Mouse (Mus musculus) hindbrain, embryonic 10.5 days (tissue): ENCODE results near the gene Sf3a2. TPM values are rescaled to one million over a fixed set of nuclear protein-coding genes. Genes with fewer than 3 reads are reported as not detected.

Source experiments
- DNase-seq: peaks from one replicate; pipeline ENCODE4 v3.0.0-alpha.2; 2017; ENCODE audit warnings: low spot score
- H3K27ac ChIP-seq: fragments of 300-500 bp; sonication (generic); 2 replicates; pipeline ENCODE4 v1.5.1; 2016; ENCODE audit warnings: mild to moderate bottlenecking, moderate library complexity
- H3K27me3 ChIP-seq: fragments of 300-500 bp; sonication (generic); 2 replicates; pipeline ENCODE4 v1.6.1; 2016; ENCODE audit warnings: mild to moderate bottlenecking; ENCODE audit not compliant: poor library complexity, insufficient read depth, severe bottlenecking
- H3K36me3 ChIP-seq: fragments of 300-500 bp; sonication (generic); 2 replicates; pipeline ENCODE4 v1.6.1; 2016; ENCODE audit warnings: mild to moderate bottlenecking, moderate library complexity
- H3K4me1 ChIP-seq: fragments of 300-500 bp; sonication (generic); replicated peaks from 2 replicates; pipeline ENCODE4 v1.6.1; 2016; ENCODE audit warnings: mild to moderate bottlenecking
- H3K4me3 ChIP-seq: fragments of 300-500 bp; sonication (generic); 2 replicates; pipeline ENCODE4 v1.5.1; 2016; ENCODE audit warnings: mild to moderate bottlenecking, moderate library complexity
- H3K9me3 ChIP-seq: fragments of 300-500 bp; sonication (generic); 2 replicates; pipeline ENCODE4 v1.6.1; 2016; ENCODE audit warnings: mild to moderate bottlenecking, moderate library complexity
- WGBS: fragments of 180-500 bp; shearing (Covaris S2); methylation state at CpG from one replicate; pipeline ENCODE4 v1.1.7; 2016; 5-methylcytosine and 5-hydroxymethylcytosine counted together
- polyA plus RNA-seq: library from polyadenylated mRNA; unstranded; fragments of >200 nt; fragmentation: Nextera tagmentation; extraction: Ambion mirVana; gene quantifications from 2 replicates; pipeline ENCODE4 v1.2.1, GENCODE M21; 2016

The Sf3a2 gene
- 109 and 119 TPM in 2 replicates for polyA plus RNA-seq

GRCm38 (mm10) chr10:80798150-80799006 lies at the start of gene Sf3a2, which contains the start of gene Plekhj1:
TSS of gene Sf3a2 (plus strand) at chr10:80798198.
TSS of gene Plekhj1 (minus strand) at chr10:80798626.
- Histone ChIP-seq H3K27ac (peak within 1 kb of the TSS; percentile 97), H3K4me1 (peaks cover 51% of the 10 kb centered on the region), H3K27me3 (no peaks in the 10 kb centered on the region), H3K9me3 (no peaks in the 10 kb centered on the region), H3K36me3 (peaks cover 71% of the 10 kb centered on the region), H3K4me3 (peak within 1 kb of the TSS; percentile 95)
- peak; percentile 95 for DNase-seq
- WGBS = under 1% methylated on average over 104 of the region's 104 CpGs

- 7% methylated on average over 6 of the region's 6 CpGs for WGBS
- H3K9me3 ChIP-seq = no peaks in the 10 kb centered on the region
- no peaks in the 10 kb centered on the region for H3K27me3 ChIP-seq
- peaks cover 21% of the 10 kb centered on the region for H3K4me1 ChIP-seq
- no peaks in the 10 kb centered on the region for H3K36me3 ChIP-seq
- H3K27ac ChIP-seq = no peak overlapping the region
- DNase-seq = peak; percentile 58
- no peak overlapping the region for H3K4me3 ChIP-seq
These were observed 49.4 kb upstream of the Sf3a2 start for GRCm38 (mm10) chr10:80748609-80749008.

DNA sequence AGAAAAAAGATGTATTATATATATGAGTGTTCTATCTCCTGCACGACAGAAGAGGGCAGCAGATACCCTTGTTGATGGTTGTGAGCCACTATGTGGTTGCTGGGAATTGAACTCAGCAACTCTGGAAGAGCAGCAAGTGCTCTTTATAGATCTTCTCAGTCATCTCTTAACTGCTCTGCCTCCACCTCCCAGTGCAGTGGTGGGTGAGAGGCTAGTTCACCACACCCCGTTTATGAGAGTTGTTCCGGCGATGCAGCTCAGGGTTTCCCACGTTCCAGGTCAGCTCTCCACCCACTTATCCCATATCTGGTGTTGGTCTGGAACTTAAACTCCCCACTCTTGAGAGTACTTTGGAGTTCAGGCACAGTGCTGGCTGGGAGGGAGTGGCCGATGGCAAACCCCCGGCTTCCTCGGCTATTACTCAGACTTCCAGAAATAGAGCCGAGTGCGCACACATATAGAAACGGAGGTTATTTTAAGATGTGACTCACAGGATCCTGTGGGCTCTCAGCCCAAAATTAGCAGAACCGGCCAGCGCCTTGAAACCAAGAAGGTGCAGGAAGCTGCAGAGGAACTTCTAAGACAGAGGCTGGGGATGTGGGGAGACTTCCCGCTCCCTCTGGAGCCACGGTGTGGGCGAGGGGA lies 46.7 kb upstream of the Sf3a2 start:
- H3K9me3 ChIP-seq = no peaks in the 10 kb centered on the region
- 14% methylated on average over 16 of the region's 16 CpGs for WGBS
- peak overlapping the region; percentile 41 for H3K4me3 ChIP-seq
- DNase-seq = no peak
- peaks cover 29% of the 10 kb centered on the region for H3K4me1 ChIP-seq
- H3K36me3 ChIP-seq = no peaks in the 10 kb centered on the region
- H3K27ac ChIP-seq = peak overlapping the region; percentile 23; the same call in 1 of the 2 replicates
- no peaks in the 10 kb centered on the region for H3K27me3 ChIP-seq

GRCm38 (mm10) chr10:80752079-80752625 lies 45.8 kb upstream of the Sf3a2 start:
- peaks cover 37% of the 10 kb centered on the region for H3K4me1 ChIP-seq
- no peaks in the 10 kb centered on the region for H3K36me3 ChIP-seq
- 7% methylated on average over 6 of the region's 6 CpGs for WGBS
- peak; percentile 88 for DNase-seq
- H3K9me3 ChIP-seq = no peaks in the 10 kb centered on the region
- H3K27me3 ChIP-seq = no peaks in the 10 kb centered on the region
- H3K4me3 ChIP-seq = peak overlapping the region; percentile 41
- 0 out of 2 replicates have a peak overlapping the region, but pooled peaks have one; percentile 23 for H3K27ac ChIP-seq

GRCm38 (mm10) chr10:80754594-80755290 lies 43.3 kb upstream of the Sf3a2 start, which contains the start of gene Dot1l:
TSS of gene Dot1l (plus strand) at chr10:80755206.
- DNase-seq = peak; percentile 98
- peak within 1 kb of the TSS; percentile 97 for H3K27ac ChIP-seq
- no peaks in the 10 kb centered on the region for H3K36me3 ChIP-seq
- peaks cover 62% of the 10 kb centered on the region for H3K4me1 ChIP-seq
- no peaks in the 10 kb centered on the region for H3K9me3 ChIP-seq
- H3K4me3 ChIP-seq = peak within 1 kb of the TSS; percentile 91
- no peaks in the 10 kb centered on the region for H3K27me3 ChIP-seq
- 1% methylated on average over 57 of the region's 57 CpGs for WGBS

DNA sequence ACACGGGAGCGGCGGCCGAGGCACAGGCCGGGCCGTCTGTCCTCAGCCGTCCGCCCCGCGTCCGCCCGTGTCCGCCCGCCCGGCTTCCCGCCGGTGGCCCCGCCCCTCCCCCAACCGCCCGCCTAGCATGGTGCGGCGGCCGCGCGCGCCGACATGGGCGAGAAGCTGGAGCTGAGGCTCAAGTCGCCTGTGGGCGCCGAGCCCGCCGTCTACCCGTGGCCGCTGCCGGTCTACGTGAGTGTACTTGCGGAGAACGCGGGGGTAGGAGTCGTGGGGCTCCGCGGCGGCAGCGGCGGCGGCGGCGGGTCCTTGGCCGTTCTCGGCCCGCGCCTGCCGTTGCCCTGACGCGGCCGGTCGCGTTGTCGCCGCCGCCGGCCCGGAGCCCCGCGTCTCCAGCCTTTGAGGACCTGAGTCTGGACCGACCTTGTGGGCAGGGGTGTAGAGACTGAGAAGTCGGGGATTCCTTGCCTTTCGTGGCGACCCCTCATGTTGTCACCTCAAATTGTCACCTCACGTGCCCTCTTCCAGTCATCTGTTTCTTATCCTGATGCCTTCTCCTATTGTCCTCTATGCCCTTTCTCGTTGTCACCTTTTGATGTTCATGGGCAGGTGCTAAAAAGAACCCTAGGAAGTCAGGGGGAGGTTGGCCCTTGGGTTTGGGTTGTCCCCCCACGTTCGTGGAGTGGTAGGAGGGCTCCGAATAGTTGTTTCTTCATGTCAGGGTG lies 42.5 kb upstream of the Sf3a2 start:
- H3K4me1 ChIP-seq = peaks cover 68% of the 10 kb centered on the region
- peak overlapping the region; percentile 97 for H3K27ac ChIP-seq
- H3K36me3 ChIP-seq = no peaks in the 10 kb centered on the region
- peak overlapping the region; percentile 91 for H3K4me3 ChIP-seq
- DNase-seq = no peak
- under 1% methylated on average over 74 of the region's 75 CpGs for WGBS
- H3K9me3 ChIP-seq = no peaks in the 10 kb centered on the region
- no peaks in the 10 kb centered on the region for H3K27me3 ChIP-seq

GRCm38 (mm10) chr10:80756099-80756498 lies 41.9 kb upstream of the Sf3a2 start:
- DNase-seq = no peak
- H3K4me3 ChIP-seq = peak overlapping the region; percentile 91
- 36% methylated on average over 3 of the region's 3 CpGs for WGBS
- H3K9me3 ChIP-seq = no peaks in the 10 kb centered on the region
- H3K27me3 ChIP-seq = no peaks in the 10 kb centered on the region
- peak overlapping the region; percentile 97 for H3K27ac ChIP-seq
- H3K4me1 ChIP-seq = peaks cover 74% of the 10 kb centered on the region
- no peaks in the 10 kb centered on the region for H3K36me3 ChIP-seq

- 72% methylated on average over 2 of the region's 2 CpGs for WGBS
- Histone ChIP-seq H3K27ac (peak overlapping the region; percentile 97; the same call in 1 of the 2 replicates), H3K36me3 (no peaks in the 10 kb centered on the region), H3K4me1 (peaks cover 71% of the 10 kb centered on the region), H3K9me3 (no peaks in the 10 kb centered on the region), H3K27me3 (no peaks in the 10 kb centered on the region), H3K4me3 (peak overlapping the region; percentile 91)
- no peak for DNase-seq
These were observed 41.5 kb upstream of the Sf3a2 start for GRCm38 (mm10) chr10:80756509-80756908.

GRCm38 (mm10) chr10:80756967-80757366 lies 41.0 kb upstream of the Sf3a2 start:
- DNase-seq = no peak
- Histone ChIP-seq H3K27ac (0 out of 2 replicates have a peak overlapping the region, but pooled peaks have one; percentile 97), H3K27me3 (no peaks in the 10 kb centered on the region), H3K9me3 (no peaks in the 10 kb centered on the region), H3K36me3 (no peaks in the 10 kb centered on the region), H3K4me3 (peak overlapping the region; percentile 91), H3K4me1 (peaks cover 66% of the 10 kb centered on the region)
- WGBS = 76% methylated on average over 4 of the region's 4 CpGs

DNA sequence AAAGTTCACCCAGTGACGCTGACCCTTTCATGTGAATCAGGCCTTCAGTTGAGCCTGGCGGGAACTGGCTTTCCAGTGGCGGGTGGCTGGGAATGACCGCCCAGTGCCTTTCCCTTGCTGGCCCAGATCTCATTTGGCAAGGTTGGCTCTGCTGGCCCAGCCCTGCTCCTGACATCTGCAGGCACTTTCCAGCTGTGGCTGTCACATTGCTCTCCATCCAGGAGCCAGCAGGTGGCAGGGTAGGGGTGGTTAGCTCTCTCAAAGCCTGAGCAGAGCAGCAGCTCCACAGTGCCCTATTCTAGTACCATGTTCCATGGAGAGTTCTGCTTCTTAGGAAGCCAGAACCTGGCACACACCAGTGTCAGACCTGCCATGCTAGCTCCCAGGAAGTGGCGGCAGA lies 40.3 kb upstream of the Sf3a2 start:
- peak; percentile 59 for DNase-seq
- peaks cover 58% of the 10 kb centered on the region for H3K4me1 ChIP-seq
- H3K9me3 ChIP-seq = no peaks in the 10 kb centered on the region
- WGBS = 39% methylated on average over 5 of the region's 5 CpGs
- peak overlapping the region; percentile 91 for H3K4me3 ChIP-seq
- no peaks in the 10 kb centered on the region for H3K27me3 ChIP-seq
- H3K36me3 ChIP-seq = peaks cover 4% of the 10 kb centered on the region; the same call in 1 of the 2 replicates
- H3K27ac ChIP-seq = no peak overlapping the region

DNA sequence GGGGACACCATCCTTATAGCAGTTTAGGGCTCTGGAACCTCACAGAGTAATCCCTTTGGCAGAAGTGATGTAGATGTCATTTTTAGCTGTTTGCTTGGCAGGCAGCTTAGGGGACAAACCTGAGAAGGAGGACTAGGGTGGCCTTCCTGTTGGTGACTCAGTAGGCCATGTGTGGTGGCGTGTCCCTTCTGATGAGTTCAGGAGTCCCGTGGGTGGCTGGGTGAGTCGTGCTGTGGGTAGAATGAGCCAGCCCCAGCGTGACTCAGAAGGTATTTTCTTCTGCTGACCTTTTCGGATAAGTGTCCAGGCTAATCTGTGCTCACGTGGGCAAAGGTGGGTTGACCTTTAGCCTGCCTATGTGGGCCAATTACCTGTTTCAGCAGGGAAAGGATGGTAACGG lies 39.3 kb upstream of the Sf3a2 start:
- Histone ChIP-seq H3K9me3 (no peaks in the 10 kb centered on the region), H3K4me1 (peaks cover 63% of the 10 kb centered on the region), H3K27me3 (no peaks in the 10 kb centered on the region), H3K27ac (no peak overlapping the region), H3K4me3 (peak overlapping the region; percentile 7; the same call in 1 of the 2 replicates), H3K36me3 (peaks cover 13% of the 10 kb centered on the region; the same call in 1 of the 2 replicates)
- DNase-seq = no peak
- 85% methylated on average over 7 of the region's 7 CpGs for WGBS
